Mouse (Mus musculus) embryonic facial prominence, embryonic 13.5 days (tissue): ENCODE results near the gene Arl8a. TPM values are rescaled to one million over a fixed set of nuclear protein-coding genes. Genes with fewer than 3 reads are reported as not detected.
"Not testable (repeated sequence)": the region's sequence is repeated elsewhere in the genome, so short reads cannot be mapped to it uniquely, and the experiment has no call there.

ENCODE experiments used
- ATAC-seq: fragments of 200-750 bp; cut with Nextera tagmentation; 2 replicates; pipeline ENCODE4 v1.8.0; 2017; ENCODE audit warnings: low read depth; ENCODE audit not compliant: insufficient number of reproducible peaks, insufficient read depth, low FRiP score, low TSS enrichment
- H3K27ac ChIP-seq: fragments of 300-500 bp; sonication (generic); 2 replicates; pipeline ENCODE4 v1.5.1; 2015; ENCODE audit warnings: moderate library complexity, mild to moderate bottlenecking, inconsistent platforms
- H3K27me3 ChIP-seq: fragments of 300-500 bp; sonication (generic); 2 replicates; pipeline ENCODE4 v1.6.1; 2015; ENCODE audit warnings: mild to moderate bottlenecking, inconsistent platforms
- H3K36me3 ChIP-seq: fragments of 300-500 bp; sonication (generic); 2 replicates; pipeline ENCODE4 v1.6.1; 2015; ENCODE audit warnings: mild to moderate bottlenecking, inconsistent platforms
- H3K4me1 ChIP-seq: fragments of 300-500 bp; sonication (generic); 2 replicates; pipeline ENCODE4 v1.6.1; 2015; ENCODE audit warnings: inconsistent platforms
- H3K4me2 ChIP-seq: fragments of 300-500 bp; sonication (generic); 2 replicates; pipeline ENCODE4 v1.6.1; 2015; ENCODE audit warnings: moderate library complexity, mild to moderate bottlenecking, inconsistent platforms
- H3K4me3 ChIP-seq: fragments of 300-500 bp; sonication (generic); 2 replicates; pipeline ENCODE4 v1.5.1; 2015; ENCODE audit warnings: mild to moderate bottlenecking, inconsistent platforms
- H3K9ac ChIP-seq: fragments of 300-500 bp; sonication (generic); 2 replicates; pipeline ENCODE4 v1.6.1; 2015; ENCODE audit warnings: mild to moderate bottlenecking, inconsistent platforms
- H3K9me3 ChIP-seq: fragments of 300-500 bp; sonication (generic); 2 replicates; pipeline ENCODE4 v1.6.1; 2016; ENCODE audit warnings: inconsistent platforms
- WGBS: fragments of 180-500 bp; shearing (Covaris S2); methylation state at CpG from one replicate; pipeline ENCODE4 v1.1.7; 2015; ENCODE audit warnings: mixed read lengths; 5-methylcytosine and 5-hydroxymethylcytosine counted together
- polyA plus RNA-seq: library from polyadenylated mRNA; unstranded; fragments of >200 nt; fragmentation: Nextera tagmentation; extraction: Ambion mirVana; gene quantifications from 2 replicates; pipeline ENCODE4 v1.2.1, GENCODE M21; 2015

Arl8a gene
- polyA plus RNA-seq, 1 experiment from 2014 or later, result 75.2 TPM

- H3K27me3 ChIP-seq, result peaks cover 5% of the 10 kb centered on the region
- ATAC-seq, result no peak
- no peak overlapping the region for H3K4me2 ChIP-seq
- H3K9me3 ChIP-seq, result no peaks in the 10 kb centered on the region
- 42% methylated on average over 5 of the region's 5 CpGs for WGBS
- H3K4me1 ChIP-seq, result peaks cover 6% of the 10 kb centered on the region; the same call in 1 of the 2 replicates
- H3K9ac ChIP-seq, result no peak overlapping the region
- no peak overlapping the region for H3K27ac ChIP-seq
- no peak overlapping the region for H3K4me3 ChIP-seq
- no peaks in the 10 kb centered on the region for H3K36me3 ChIP-seq
Measured at GRCm38 (mm10) chr1:135185936-135186335, 39.3 kb downstream of the Arl8a start.

GRCm38 (mm10) chr1:135186427-135186826, 39.8 kb downstream of the Arl8a start:
- H3K4me1 ChIP-seq, result peaks cover 6% of the 10 kb centered on the region; the same call in 1 of the 2 replicates
- 43% methylated on average over 8 of the region's 8 CpGs for WGBS
- H3K36me3 ChIP-seq, result no peaks in the 10 kb centered on the region
- H3K4me3 ChIP-seq, result no peak overlapping the region
- H3K27ac ChIP-seq, result no peak overlapping the region
- no peak for ATAC-seq
- H3K27me3 ChIP-seq, result peaks cover 5% of the 10 kb centered on the region
- no peaks in the 10 kb centered on the region for H3K9me3 ChIP-seq
- no peak overlapping the region for H3K9ac ChIP-seq
- no peak overlapping the region for H3K4me2 ChIP-seq

- H3K27me3 ChIP-seq, H3K9me3 ChIP-seq, H3K9ac ChIP-seq, H3K27ac ChIP-seq, H3K4me1 ChIP-seq, ATAC-seq, H3K4me3 ChIP-seq, H3K4me2 ChIP-seq, H3K36me3 ChIP-seq: not testable (repeated sequence)
- WGBS, result 36% methylated on average over 2 of the region's 2 CpGs
Measured at GRCm38 (mm10) chr1:135187016-135187415, 40.4 kb downstream of the Arl8a start.

- Histone ChIP-seq H3K27me3 (peaks cover 5% of the 10 kb centered on the region), H3K9me3 (no peaks in the 10 kb centered on the region), H3K9ac (no peak overlapping the region), H3K4me2 (no peak overlapping the region), H3K4me3 (no peak overlapping the region), H3K27ac (no peak overlapping the region), H3K4me1 (peaks cover 6% of the 10 kb centered on the region; the same call in 1 of the 2 replicates), H3K36me3 (no peaks in the 10 kb centered on the region)
- no peak for ATAC-seq
- WGBS, result 32% methylated on average over 3 of the region's 3 CpGs
Measured at GRCm38 (mm10) chr1:135188197-135188596, 41.6 kb downstream of the Arl8a start.

GRCm38 (mm10) chr1:135189186-135189585, 42.6 kb downstream of the Arl8a start:
- Histone ChIP-seq H3K9ac (no peak overlapping the region), H3K36me3 (no peaks in the 10 kb centered on the region), H3K9me3 (no peaks in the 10 kb centered on the region), H3K4me2 (no peak overlapping the region), H3K4me1 (peaks cover under 1% of the 10 kb centered on the region; the same call in 1 of the 2 replicates), H3K27me3 (peaks cover 5% of the 10 kb centered on the region), H3K27ac (no peak overlapping the region), H3K4me3 (no peak overlapping the region)
- no peak for ATAC-seq
- WGBS, result 84% methylated on average over 4 of the region's 4 CpGs

GRCm38 (mm10) chr1:135194335-135194734, 47.7 kb downstream of the Arl8a start:
- H3K4me1 ChIP-seq, result peaks cover 11% of the 10 kb centered on the region
- 87% methylated on average over 5 of the region's 5 CpGs for WGBS
- H3K4me2 ChIP-seq, H3K9me3 ChIP-seq, ATAC-seq, H3K9ac ChIP-seq, H3K36me3 ChIP-seq, H3K4me3 ChIP-seq, H3K27me3 ChIP-seq, H3K27ac ChIP-seq: not testable (repeated sequence)

- Histone ChIP-seq H3K27me3 (no peaks in the 10 kb centered on the region), H3K36me3 (no peaks in the 10 kb centered on the region), H3K4me2 (no peak overlapping the region), H3K4me3 (no peak overlapping the region), H3K27ac (no peak overlapping the region; the same call in 1 of the 2 replicates), H3K4me1 (peaks cover 17% of the 10 kb centered on the region), H3K9me3 (no peaks in the 10 kb centered on the region), H3K9ac (no peak overlapping the region)
- no peak for ATAC-seq
- WGBS, result 82% methylated on average over 6 of the region's 6 CpGs
Measured at GRCm38 (mm10) chr1:135195907-135196440, 49.4 kb downstream of the Arl8a start.

- peak overlapping the region; percentile 56; the same call in 1 of the 2 replicates for H3K4me2 ChIP-seq
- H3K9me3 ChIP-seq, result no peaks in the 10 kb centered on the region
- no peak overlapping the region for H3K9ac ChIP-seq
- H3K4me3 ChIP-seq, result no peak overlapping the region
- H3K4me1 ChIP-seq, result peaks cover 22% of the 10 kb centered on the region
- ATAC-seq, result no peak
- H3K27me3 ChIP-seq, result no peaks in the 10 kb centered on the region
- H3K36me3 ChIP-seq, result no peaks in the 10 kb centered on the region
- H3K27ac ChIP-seq, result peak overlapping the region; percentile 85
- WGBS, result 34% methylated on average over 5 of the region's 5 CpGs
Measured at GRCm38 (mm10) chr1:135198412-135198811, 51.8 kb downstream of the Arl8a start.

GRCm38 (mm10) chr1:135199014-135199819, 52.6 kb downstream of the Arl8a start:
- Histone ChIP-seq H3K4me1 (peaks cover 25% of the 10 kb centered on the region), H3K36me3 (no peaks in the 10 kb centered on the region), H3K9ac (peak overlapping the region; percentile 59), H3K4me3 (peak overlapping the region; percentile 23), H3K9me3 (no peaks in the 10 kb centered on the region), H3K4me2 (peak overlapping the region; percentile 56), H3K27me3 (no peaks in the 10 kb centered on the region), H3K27ac (peak overlapping the region; percentile 85)
- 4% methylated on average over 21 of the region's 21 CpGs for WGBS
- peak; percentile 85 for ATAC-seq

GRCm38 (mm10) chr1:135200400-135200799, 53.8 kb downstream of the Arl8a start:
- WGBS, result 77% methylated on average over 4 of the region's 4 CpGs
- Histone ChIP-seq H3K27ac (no peak overlapping the region), H3K27me3 (no peaks in the 10 kb centered on the region), H3K9me3 (no peaks in the 10 kb centered on the region), H3K4me2 (no peak overlapping the region), H3K36me3 (no peaks in the 10 kb centered on the region), H3K4me3 (no peak overlapping the region), H3K9ac (no peak overlapping the region), H3K4me1 (peaks cover 30% of the 10 kb centered on the region)
- ATAC-seq, result no peak

- Histone ChIP-seq H3K9me3 (no peaks in the 10 kb centered on the region), H3K27ac (no peak overlapping the region), H3K4me3 (no peak overlapping the region), H3K36me3 (no peaks in the 10 kb centered on the region), H3K4me1 (peaks cover 18% of the 10 kb centered on the region), H3K27me3 (no peaks in the 10 kb centered on the region), H3K4me2 (no peak overlapping the region), H3K9ac (no peak overlapping the region)
- WGBS, result 41% methylated on average over 12 of the region's 12 CpGs
- ATAC-seq, result no peak
Measured at GRCm38 (mm10) chr1:135204196-135205126, 57.8 kb downstream of the Arl8a start.
